In the genomic region with DNA sequence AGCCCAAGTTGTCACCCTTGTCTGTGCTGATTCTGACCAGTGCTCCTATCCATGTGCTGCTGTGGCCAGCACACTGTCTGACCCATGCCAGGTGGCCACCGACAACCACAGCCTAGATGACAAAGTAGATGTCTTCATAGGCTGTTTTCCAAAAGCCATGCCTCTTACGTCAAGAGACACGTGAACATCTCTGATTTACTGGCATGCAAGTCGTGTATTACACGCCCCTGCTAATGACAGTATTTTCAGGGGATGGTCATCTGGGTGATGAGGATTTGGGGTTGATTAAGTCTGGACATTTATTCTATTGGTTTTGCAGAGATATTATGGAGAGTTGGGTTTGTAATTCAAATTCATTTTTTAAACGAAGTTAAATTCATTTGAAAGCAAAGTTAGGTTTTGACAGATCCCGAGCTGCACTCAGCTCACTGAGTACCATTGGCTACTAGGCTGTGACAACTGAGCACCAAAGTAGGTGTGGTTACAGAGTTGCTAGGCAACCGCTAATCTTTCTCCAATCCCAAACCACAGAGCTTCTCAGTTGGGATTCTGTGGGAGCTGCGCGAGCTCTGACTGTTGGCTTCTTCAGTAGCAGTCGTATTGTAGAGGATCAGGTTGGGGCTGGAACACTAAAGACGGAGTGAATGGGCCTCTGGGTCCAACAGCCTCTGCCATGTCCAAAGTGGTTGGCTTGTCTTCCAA, we compare ENCODE assay signal across 10 mouse cellular contexts.
DNase-seq lines count a peak whose midpoint lies in the region; ATAC-seq and TF ChIP-seq lines count a peak whose summit lies in the region.
"Had no signal": no experiment of that assay in that cellular context is flagged by ENCODE, and none has a peak within 500 bp of the region (broad histone marks: within the 10 kb centered on the region; RNA-seq: fewer than 3 reads in every experiment).

No protein-coding gene starts in this region.

- DNase-seq in testis, postnatal 10 days (ENCODE audit: low spot score), result no peak
- DNase-seq in forebrain, postnatal 0 days, result peak; percentile 77
- peak; percentile 2 to 22 for DNase-seq in left cerebral cortex, postnatal 25 days (ENCODE audit: low spot score in 2 of 2)
- DNase-seq in telencephalon, adult 2 months (ENCODE audit: low read depth, low spot score), result peak; percentile 39
- no peak for DNase-seq in urinary bladder, postnatal 4 days (ENCODE audit: low spot score in 2 of 2)
- DNase-seq in cerebellum, adult 9-11 months, result no peak
- DNase-seq in lung, postnatal 14 days, result no peak
- DNase-seq: thymus, adult 2 months had no signal

- H3K27ac ChIP-seq in testis, adult 2 months (ENCODE audit: control insufficient read depth, insufficient read depth, low read depth, low read length), result peak overlapping the region; percentile 67
- H3K27ac ChIP-seq in forebrain, postnatal 0 days (ENCODE audit: low read depth, low read length), result peak overlapping the region; percentile 72
- H3K27ac ChIP-seq: liver, embryonic 14.5 days had no signal

- WGBS in forebrain, postnatal 0 days, result 43% methylated on average over 12 of the region's 12 CpGs

- H3K4me1 ChIP-seq in testis, adult 2 months (ENCODE audit: control insufficient read depth, insufficient read depth, low read length), result peaks cover 12% of the 10 kb centered on the region
- no peaks in the 10 kb centered on the region for H3K4me1 ChIP-seq in forebrain, postnatal 0 days (ENCODE audit: insufficient read depth)

- H3K27me3 ChIP-seq in testis, adult 2 months (ENCODE audit: control insufficient read depth, insufficient read depth, low read length), result no peaks in the 10 kb centered on the region
- H3K27me3 ChIP-seq in forebrain, postnatal 0 days (ENCODE audit: insufficient read depth, low read length), result no peaks in the 10 kb centered on the region

- intact Hi-C loops in left cerebral cortex, postnatal 25 days (cut with DNase I), result no loop called here

- TF ChIP-seq CTCF in testis, adult 2 months (IDR thresholded peaks at IDR 0.05; ENCODE audit: control insufficient read depth, insufficient read depth, insufficient replicate concordance, low read depth, low read length), result no peak
- no peak for TF ChIP-seq CTCF in forebrain, postnatal 0 days (IDR thresholded peaks at IDR 0.05; ENCODE audit: low read depth)

- H3K4me2 ChIP-seq in forebrain, postnatal 0 days (ENCODE audit: low read depth), result peak overlapping the region; percentile 49

- peak overlapping the region; percentile 48 for H3K9ac ChIP-seq in forebrain, postnatal 0 days
- H3K9ac ChIP-seq: liver, embryonic 14.5 days had no signal

- H3K9me3 ChIP-seq in forebrain, postnatal 0 days (ENCODE audit: low read length), result no peaks in the 10 kb centered on the region

- TF ChIP-seq POLR2A in testis, adult 2 months (IDR thresholded peaks at IDR 0.05; ENCODE audit: control insufficient read depth, low read depth, low read length), result no peak

- peak; percentile 99 for ATAC-seq in forebrain, postnatal 0 days

- H3K4me3 ChIP-seq in testis, adult 2 months (ENCODE audit: control insufficient read depth, low read depth, low read length), result peak overlapping the region; percentile 84
- peak overlapping the region; percentile 32 for H3K4me3 ChIP-seq in forebrain, postnatal 0 days (ENCODE audit: low read depth, low read length)

- H3K36me3 ChIP-seq in testis, adult 2 months (ENCODE audit: control insufficient read depth, insufficient read depth, low read length), result no peaks in the 10 kb centered on the region
- no peaks in the 10 kb centered on the region for H3K36me3 ChIP-seq in forebrain, postnatal 0 days (ENCODE audit: insufficient read depth)

Comparison
In these comparisons a context has a peak if more than half of its experiments do, and no peak if none do; other contexts are left out.
1. DNase-seq: peak in forebrain, postnatal 0 days (single experiment), left cerebral cortex, postnatal 25 days (2 of 2) and telencephalon, adult 2 months (single experiment); none in testis, postnatal 10 days (single experiment), urinary bladder, postnatal 4 days (0 of 2), cerebellum, adult 9-11 months (single experiment) and lung, postnatal 14 days (single experiment).